Mouse (Mus musculus): Measurements from ENCODE around the gene Htra2.

The Htra2 gene

DNA sequence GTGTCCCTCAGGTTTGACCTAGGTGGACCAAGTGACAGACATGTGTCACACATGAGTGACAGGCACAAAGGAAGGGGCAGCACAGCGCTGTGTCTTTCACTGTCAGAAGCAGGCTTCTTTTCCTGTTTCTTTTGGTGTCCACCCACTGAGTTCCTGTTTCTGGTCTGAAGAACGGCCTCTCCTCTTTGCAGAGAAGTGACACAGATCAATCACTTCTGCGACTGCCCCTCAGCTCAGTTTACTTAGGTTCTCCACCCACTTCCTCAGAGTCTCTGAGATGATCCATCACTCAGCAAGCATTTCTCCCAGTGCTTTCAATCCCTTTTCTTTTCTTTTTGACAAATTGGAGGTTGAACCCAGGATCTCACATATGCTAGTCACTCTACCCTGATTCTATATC, 46.4 kb downstream of the Htra2 start:
- no peak for DNase-seq (ENCODE audit: low read depth, low spot score)

DNA sequence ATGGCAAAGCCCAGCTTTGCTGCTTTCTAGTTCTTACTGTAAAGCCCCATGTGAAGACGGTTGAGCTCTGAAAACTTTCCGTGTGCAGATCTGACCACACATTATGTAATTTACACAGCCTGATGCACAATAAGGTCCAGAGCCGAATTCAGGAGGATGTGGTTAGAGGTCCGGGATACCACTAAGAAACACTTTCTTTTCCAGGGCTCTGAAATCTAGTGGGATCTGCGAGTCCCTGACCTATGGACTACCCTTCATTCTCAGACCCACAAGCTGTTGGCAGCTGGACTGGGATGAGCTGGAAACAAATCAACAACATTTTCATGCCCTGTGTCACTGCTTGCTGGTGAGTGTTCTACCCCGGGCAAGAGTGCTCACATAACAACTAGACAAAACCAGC, 49.0 kb downstream of the Htra2 start:
- DNase-seq (ENCODE audit: low read depth, low spot score): no peak

- no peak for DNase-seq (ENCODE audit: low read depth, low spot score)
Measured at GRCm38 (mm10) chr6:83005444-83006011, 49.5 kb downstream of the Htra2 start.

DNA sequence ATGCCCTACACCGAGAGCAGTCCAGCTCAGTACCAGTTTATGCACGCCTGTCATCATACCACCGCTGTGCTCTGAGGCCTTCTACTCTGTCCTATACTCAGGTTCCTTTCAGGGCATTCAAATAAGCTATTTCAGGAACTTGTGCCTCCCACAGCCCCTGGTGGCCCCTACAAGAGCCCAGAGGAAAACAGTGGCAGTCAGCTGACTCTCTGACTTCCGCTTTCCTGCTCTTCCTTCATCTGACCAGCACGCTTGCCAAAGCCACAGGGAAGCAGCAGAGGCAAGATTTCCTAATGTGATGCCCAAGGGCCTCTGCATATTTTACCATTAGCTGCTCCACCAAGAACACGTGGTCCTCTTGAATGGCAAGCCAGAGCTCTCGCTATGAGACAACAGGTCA, 50.2 kb downstream of the Htra2 start:
- DNase-seq (ENCODE audit: low read depth, low spot score): no peak

- no peak for DNase-seq (ENCODE audit: low read depth, low spot score)
Measured at GRCm38 (mm10) chr6:83004309-83004708, 50.8 kb downstream of the Htra2 start.

DNA sequence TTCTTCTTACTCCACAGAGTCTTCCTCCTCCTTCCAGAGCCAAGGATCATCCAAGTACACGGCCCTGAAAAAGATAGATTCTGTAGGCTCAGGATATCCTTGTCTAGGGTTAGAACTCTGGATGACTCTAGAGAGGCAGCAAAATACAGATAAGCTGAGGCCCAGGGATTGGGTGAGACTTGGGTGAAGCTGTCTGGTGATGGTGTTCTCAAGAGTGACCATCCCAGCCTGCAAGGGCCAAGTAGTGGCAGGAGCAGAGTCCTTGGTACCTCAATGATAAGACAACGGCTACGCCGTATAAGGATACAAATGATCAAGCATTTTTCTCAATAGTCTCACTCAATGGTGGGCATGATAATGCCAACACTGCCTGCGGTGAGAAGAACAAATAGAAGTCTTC, 51.2 kb downstream of the Htra2 start:
- no peak for DNase-seq (ENCODE audit: low read depth, low spot score)

DNA sequence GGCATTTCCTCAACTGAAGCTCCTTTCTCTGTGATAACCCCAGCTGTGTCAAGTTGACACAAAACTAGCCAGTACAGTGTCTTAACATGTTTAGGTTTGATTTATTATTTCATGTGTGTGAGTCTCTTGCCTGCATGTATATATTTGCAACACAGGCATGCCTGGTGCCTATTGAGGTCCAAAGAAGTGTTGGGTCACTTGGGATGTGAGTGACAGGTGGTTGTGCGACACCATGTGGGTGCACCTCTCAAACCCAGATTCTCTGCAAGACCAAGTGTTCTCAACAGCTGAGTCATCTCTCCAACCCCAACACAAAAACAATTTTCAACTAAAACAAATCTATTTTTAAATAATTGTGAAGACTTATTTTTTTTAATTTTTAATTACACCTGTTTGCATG, 52.0 kb downstream of the Htra2 start:
- DNase-seq (ENCODE audit: low read depth, low spot score): no peak

All from WW6 (cell line).